Mouse (Mus musculus) retina, adult 2 months (tissue): ENCODE measurements around the gene Aplf.
"Not testable (repeated sequence)": the region's sequence is repeated elsewhere in the genome, so short reads cannot be mapped to it uniquely, and the experiment has no call there.

Source experiments
- DNase-seq: peaks from one replicate; pipeline ENCODE4 v3.0.0-alpha.2; 2012; ENCODE audit warnings: low read depth, low spot score

Aplf gene

DNA sequence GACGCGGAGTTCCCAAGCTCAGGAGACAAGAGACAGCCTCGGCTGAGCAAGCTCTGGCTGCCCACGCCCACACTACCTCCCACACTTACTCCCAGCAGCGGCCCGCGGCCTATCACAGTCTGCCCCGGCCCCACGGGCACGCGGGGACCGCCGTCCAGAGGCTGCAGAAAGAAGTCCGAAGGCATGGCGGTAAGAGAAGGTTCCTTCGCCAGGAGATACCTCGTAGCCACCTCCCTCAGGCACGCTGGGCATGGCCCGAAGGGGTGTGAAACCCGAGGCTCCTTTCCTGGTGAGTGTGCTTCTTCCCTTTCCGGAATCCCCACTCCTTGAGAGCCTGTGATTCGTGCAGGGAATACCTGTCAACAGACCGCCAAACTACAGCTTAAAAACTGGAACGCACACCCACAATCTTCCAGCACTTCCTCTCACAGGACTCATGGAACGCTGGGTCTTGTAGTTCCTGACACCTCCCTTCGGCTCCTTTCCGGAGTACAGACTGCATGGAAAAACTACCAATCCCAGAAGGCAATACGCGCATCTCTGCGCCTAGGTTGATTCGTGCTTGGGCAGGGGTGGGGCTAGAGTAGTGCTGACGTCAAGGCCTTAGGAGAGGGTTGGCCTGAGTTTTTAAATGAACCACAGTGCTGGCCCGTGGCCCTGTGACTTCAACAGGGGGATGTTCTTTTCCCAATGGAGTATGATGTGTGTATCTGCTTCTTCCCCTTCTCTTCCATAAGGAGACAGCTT is at the start of gene Aplf:
Gene Aplf, minus strand, starts transcription at position 423 of the 747 bp plus-strand sequence.
- peak; percentile 94 for DNase-seq

DNA sequence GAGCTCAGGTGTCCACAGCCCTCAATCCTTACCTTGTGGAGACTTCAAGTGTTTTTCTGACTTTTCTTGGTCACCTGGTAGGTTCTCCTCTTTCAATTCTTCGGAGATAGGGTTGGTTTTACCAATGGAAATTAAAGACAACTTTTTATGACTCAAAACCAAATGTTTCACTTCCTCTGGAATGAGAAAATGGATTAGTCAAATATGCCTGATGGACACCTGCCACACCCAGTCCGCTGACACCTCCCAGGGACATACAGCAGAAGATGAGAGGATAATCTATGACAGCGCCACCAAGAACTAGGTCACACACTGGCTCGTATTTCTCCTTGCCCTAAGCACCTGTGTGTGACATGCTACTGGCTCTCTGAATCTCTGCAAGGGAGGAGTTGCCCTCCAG is 42.1 kb upstream of the Aplf start:
- no peak for DNase-seq

DNA sequence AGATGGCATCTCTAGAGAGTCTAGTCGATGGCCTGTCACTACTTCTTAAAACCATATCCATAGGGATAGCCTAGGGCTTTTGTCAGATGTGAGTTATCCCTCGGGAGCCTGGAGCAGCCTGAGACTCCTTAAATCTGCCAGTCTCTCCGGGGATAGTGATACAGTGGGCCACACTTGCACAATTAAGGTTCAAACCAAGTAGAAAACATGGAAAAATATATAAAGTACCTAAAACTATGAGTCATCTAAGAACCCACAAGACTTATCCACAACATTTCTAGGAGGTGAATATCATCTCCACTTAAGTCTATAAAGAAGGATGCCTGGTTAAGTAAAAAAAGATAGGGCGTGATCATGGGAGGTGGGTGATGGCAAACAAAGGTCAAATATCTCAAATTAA is 40.3 kb upstream of the Aplf start:
- no peak for DNase-seq

DNA sequence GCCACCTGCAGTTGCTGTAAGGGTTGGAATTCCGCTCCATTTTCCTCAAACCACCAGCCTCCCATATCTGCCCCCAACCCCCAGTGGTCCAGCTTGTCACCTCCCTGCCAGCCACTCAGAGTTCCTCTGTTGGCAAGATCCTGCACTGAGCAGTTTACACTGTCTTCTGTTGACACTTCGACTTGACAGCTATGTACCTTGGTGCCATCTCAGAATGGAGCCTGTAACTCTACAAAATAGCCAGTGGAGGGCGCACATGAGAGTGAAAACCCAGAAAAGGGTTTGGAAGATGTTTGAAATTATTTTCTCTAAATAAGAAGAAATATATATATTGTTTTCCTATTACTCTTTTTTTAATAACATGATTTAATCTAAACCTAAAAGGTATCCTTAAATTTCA is 34.3 kb upstream of the Aplf start:
- no peak for DNase-seq

DNA sequence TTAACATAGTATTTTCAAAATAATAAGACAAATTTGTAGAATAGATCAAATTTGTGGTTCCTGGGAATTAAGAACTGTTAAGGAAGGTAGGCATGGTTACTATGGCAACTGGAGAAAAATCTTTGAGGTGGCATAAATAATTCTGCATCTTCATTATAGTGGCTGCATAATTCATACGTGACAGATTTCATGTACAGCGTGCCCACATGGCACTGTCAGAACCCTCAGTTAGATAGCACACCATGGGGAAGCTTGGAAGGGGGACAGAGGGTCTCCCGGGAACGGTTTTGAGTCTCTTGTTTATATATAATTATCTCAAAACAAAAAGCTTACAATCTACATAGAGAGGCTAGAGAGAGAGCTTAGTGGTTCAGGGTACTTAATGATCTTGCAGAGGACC is 24.6 kb upstream of the Aplf start:
- DNase-seq, result no peak

DNA sequence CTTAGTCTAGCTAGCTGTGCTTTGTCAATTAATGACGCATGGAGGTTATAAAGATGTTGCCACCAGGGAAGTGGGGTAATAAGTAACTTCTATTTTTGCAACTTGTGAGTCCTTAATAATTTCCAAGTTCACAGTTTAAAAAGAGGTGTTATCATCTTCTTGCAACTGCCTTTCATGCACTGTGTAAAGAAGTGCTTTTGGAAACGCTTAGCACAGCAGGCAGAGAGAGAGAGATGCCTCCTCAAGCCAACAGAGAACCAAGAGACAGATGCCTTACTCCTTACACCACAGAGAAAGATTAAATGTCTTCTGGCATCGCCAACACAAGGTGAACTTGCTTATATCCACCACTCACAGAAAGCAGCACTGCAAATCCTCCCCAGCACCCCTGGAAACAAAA is 24.0 kb upstream of the Aplf start:
- no peak for DNase-seq

DNA sequence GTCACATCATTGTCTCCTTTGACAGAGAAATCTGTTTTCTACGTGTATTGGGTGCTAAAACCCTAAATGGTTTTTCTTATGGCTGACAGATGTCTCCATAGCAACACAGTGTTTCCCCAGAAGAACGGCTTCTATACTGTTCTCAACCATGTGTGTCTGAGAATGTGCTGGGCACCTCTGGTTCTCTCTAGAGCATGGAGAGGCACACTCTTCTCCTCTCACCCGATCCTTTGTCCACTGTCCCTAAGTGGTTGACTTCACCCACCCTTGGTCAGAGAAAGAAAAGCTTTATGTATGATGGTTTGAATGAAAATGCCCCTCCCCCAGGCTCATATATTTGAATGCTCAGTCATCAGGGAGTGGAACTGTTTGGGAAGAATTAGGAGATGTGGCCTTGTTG is 8.4 kb upstream of the Aplf start:
- DNase-seq, result no peak

DNA sequence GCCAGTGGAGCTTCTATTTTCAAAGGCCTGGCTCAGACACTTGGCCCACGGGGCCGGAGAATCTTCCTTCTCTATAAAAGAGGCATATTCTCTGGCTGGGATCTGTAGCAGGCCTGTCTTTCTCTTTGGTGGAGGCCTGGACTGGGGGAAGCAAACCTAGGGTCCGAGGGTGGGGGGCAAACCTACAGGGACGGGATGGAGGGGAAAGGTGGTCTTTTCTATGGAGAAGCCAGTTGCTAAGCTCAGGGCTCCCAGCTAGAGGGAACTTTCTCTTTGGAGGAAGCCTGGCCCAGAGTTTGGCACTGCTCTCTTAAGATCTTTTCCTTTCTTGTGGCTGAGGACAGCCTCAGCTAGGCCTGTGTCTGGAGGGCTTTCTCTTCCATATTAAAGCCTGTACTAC is 668 bp upstream of the Aplf start:
- no peak for DNase-seq

DNA sequence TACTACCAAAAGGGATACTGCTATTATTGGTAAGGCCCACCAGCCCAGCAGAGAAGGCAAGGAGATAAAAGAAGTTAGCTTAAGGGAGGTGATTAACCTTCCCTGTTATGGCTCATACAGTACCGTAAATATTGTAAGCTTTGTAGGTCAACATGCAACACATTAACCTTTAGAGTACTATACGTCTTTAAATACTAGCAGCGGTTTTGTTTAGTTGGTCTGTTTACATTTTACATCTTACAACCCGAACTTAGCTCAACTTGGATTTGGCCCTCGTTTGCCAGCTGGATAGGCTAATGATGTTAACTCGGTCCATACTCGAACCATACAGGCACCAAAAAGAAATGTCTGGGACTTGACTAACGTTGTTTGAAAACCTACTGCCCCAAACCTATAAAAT is 640 bp downstream of the Aplf start:
- DNase-seq, result no peak

DNA sequence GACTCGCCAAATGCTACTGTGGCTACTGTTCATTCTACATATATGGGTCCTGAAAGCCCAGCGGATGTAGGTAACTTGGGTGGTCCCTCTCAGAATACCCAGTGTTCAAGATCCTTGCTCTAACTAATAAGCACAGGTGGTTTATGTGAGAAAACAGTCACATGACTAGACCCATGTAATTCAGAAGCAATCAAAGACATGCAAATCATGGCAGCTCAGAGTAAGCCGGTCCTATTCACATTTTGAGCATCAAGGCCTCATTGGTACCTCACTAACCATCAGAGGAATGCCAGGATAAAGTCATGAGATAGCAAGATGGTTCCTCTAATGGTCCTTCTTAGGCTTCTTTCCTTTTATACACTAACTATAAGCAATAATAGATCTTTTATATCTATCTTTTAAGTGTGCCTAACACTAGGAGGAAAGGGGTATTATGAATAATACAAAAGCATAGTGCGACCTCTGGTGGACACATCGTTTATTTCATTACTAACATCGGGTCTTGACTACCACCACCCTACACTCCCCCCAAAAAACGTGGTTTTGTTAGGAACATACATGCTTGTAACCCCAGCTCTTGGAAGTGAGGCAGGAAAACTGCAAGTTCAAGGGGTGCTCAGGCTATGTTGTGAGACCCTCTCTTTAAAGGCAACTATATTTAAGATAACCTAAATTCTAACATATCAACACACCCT is 2.0 kb downstream of the Aplf start:
- peak; percentile 23 for DNase-seq

DNA sequence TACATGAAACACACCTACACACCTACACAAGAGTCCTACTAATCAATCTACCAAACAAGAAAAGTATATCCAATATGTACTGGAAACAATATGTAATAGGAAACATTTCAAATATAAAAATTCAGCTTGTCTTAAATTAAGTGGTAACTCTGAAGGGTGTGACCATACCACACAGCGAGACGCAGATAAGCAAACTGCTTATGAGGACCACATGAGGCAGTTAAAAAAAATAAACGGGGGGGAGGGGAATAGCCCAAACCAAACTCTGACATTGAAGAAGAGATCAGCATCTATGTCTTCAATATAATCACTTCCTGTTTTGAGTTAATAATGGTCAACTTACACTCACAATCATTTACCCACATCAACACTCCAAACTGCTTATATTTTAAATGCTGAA is 3.3 kb downstream of the Aplf start:
- no peak for DNase-seq

DNA sequence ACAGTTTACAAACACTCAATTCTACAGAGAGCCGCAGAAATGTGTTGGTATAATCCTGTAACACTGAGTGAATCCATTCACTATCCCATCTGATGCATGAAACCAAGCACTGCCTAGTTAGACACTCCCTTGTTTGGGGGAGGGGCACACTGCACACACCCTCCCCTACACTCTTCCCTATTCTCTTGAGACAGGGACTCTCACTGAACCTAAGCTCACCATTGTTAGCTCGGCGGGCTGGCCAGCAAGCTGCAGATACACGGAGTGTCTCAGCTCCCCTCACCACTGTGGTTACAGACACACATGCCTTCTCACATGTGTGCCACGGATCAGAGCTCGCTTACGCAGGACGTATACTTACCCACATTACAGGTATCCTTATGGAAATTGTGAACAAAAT is 4.2 kb downstream of the Aplf start:
- DNase-seq, result no peak

DNA sequence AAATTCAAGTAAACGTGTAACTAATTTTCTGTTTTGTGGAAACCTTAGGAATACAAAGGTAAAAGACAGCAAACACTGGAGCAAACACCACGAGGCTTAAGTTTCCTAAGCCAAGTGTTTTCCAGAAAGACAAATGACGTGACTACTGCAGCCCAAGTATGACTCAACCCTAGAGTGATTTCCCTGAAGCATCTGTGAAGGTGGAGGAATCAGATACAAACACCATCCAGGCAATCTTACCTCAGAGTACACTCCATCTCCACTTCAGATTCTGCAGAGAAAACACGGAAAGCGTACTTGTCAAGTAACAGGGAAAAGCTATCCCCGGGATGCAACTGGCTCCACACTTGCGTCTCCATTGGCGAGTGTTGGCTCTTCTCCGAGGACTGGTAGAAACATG is 8.5 kb downstream of the Aplf start:
- no peak for DNase-seq

DNA sequence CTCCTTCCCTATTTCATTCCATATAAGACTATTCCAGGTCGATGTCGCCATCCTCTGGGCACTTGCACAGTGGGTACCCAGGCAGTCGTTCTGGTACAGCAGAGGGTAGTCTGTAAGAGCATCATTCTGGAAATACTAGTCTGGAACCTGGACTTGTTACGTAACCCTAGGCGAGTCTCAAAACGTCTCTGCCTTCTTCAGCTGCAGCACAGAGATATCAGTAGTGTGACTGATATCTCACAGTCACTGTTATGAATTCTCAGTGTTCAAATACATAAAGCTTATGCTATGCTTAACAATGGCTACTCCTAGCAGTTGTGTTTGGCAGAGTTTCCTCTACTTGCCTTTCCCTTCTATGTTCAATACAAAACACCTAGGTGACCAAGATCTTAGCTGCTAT is 9.8 kb downstream of the Aplf start:
- no peak for DNase-seq

DNA sequence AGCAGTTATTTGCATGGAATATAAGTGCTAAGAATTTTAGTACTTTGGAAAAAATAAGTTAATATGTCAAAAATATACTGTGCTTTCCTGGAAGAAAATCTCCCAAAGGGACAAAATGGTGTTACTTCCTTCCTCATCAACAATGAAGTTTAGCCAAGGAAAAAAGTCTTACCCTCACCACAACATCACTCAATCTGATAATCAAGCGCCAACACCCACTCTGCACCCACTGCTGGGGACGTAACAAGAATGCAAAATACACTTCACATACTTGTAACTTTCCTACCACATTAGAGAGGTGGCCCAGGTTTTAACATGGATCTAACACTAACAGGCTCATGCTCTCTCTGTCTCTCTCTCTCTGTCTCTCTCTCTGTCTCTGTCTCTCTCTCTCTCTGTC is 10.3 kb downstream of the Aplf start:
- DNase-seq, result no peak

DNA sequence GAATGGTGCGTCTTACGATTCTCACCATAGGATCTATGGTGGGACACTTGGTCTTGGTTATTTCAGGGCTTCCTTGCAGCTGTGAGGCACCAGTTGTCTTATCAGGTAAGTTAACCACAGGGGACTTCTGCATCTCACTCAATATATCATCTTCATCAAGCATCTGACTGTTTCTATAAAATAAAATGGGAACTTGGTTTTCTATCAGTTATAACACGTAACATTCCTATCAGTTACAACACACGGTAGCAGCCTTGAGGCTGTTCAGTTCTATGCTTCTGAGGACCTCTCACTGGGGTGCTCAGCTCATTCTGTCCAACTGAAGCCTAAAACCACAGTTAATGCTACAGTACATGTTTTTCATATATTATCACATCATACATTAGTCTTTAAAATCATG is 13.2 kb downstream of the Aplf start:
- DNase-seq, result no peak

DNA sequence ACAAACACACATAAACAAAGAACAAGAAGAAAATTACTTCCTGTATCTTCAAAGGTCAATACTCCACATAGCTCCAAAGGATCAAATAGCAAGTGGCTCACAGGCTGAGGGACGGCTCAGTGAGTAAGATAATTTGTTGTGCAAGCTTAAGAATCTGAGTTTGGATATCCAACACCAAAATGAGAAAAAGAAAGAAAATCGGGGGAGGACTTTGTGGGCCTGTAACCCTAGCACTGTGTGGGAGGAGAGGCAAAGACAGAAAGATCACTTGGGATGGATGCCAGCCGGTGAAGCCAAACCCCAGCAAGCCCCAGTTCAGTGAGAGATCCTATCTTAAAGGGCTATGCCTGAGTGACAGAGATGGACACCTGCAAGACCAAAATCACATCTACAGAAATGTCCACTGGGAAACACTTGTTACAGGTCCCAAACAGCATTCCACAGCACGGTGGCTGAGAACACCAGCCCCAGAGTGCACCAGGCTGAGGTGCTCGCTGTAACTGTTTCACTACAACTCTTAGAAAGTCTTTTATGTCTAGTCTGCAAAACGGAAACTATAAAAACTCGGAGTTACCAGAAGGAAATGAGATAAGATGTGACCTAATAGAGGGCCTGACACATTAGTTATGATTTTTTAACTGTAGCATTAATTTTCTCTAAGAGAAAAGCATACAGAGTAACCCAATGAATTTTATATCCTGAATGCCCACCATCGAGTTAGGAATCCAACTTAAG is 17.9 kb downstream of the Aplf start:
- DNase-seq, result no peak

DNA sequence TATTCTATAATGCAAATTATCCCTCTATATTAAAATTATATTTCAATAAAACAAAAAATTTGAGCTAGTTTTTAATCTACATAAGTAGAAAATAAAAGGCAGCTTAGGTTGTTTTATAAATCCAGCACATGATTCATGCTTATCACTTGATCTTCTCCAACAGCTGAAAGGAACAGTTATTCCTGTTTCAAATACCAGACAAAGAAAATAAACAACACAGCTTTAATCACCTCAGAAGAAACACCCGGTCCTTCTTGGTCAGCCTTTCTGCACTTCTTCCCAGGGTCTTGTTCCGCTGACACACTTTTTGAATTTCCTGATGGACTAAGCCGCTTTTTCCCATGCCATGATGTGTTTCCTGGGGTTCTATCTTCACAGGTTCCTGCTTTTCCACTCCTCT is 18.5 kb downstream of the Aplf start:
- no peak for DNase-seq

DNA sequence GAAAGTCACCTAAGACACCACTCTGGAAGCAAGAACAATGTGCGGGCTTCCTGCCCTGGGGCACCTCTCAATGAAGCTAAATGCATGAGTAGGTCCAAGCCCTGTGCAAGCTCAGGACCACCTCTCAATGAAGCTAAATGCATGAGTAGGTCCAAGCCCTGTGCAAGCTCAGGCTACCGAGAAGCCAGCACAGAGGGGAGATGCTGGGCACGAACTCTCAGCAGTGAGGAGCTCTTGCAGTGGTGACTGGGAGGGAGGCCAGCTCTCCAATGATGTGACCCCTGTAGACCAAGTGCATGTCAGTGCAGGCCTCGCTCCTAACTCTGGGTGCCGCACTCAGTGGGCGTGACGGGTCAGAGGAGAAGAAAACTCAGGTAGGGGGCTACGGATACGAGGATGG is 19.3 kb downstream of the Aplf start:
- DNase-seq, result no peak

DNA sequence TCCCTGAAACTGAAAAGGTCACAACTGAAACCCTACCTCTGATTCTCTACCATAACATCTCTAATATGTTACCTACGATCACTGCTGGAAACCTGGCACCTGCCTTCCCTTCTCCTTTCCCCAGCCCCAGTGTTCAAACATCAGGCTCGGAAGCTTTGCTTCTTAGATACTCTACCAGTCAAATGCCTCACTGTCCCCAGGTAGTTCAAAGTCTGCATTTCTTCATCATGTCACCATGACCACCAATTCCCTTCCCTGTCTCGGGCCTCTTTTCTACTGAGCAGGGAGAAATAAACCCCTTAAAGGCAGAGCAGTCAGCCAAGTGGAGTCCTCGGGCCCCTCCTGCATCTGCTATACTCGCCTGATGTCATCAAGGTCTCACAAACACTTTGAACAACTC is 20.2 kb downstream of the Aplf start:
- no peak for DNase-seq

DNA sequence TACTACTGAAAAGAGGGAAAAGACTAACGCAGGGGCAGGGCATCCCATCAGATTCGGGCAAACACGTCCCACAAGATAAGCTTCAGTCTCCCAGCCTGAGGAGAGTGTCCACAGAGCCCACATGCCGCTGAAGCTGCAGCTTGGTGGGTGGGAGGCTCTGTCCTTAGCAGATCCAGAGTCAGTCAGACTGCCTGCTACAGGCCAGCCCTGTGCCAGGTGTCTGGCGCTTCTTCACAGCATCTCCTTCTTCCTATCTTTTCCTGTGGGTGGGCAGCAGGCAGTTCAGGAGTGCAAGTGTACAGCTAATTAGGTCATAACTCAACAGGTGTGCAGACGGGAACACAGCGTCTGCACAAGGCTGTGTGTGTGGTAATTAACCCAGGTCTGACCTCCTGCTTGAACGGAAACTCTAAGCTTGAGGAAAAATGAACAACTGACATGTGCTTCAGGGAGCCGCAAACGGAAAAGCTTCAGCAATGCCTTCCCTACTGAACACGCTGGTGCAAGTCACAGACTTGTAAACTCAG is 33.8 kb downstream of the Aplf start:
- DNase-seq, result no peak

DNA sequence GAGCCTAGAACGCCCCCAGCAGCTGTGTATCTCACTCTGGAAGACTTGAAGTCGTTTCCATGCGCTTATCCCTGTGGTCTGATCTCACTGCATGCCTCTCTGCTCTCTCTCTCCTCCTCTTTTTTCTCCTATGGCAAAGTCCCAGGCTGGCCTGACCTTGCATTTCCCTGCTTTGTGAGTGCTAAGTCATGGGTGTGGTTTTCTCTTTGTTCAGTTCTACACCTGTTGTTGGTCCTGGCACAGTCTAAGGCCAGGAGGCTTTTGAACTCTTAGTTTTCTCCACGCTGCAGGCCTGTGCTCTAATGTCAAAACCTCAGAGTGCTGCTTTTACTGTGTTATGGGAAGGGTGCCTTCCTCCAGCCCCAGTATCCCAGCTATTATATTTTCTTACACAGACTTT is 39.8 kb downstream of the Aplf start:
- no peak for DNase-seq

DNA sequence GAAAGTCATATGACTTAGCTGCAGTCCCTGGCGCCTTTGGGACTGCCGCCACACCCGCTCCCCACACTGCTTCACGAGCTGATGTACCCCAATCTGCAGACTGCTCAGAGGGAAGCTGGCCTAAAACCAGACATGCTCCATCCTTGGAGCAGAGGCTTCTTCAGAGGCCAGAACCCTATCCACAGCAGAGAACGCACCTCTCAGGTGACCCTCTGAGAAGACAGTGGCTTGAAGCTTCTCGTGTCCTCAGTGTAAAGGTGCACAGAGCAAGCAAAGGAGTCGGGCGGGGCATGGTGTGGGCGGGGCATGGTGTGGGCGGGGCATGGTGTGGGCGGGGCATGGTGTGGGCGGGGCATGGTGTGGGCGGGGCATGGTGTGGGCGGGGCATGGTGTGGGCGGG is 43.1 kb downstream of the Aplf start:
- not testable (repeated sequence) for DNase-seq
